Mouse (Mus musculus): ENCODE measurements around the gene Nsg1.

- TF ChIP-seq CTCF (conservative IDR thresholded peaks at IDR 0.05; ENCODE audit: low read length) (no peak), POU5F1 (IDR thresholded peaks at IDR 0.05; ENCODE audit: borderline replicate concordance, low read length) (no peak)
Observed at GRCm38 (mm10) chr5:38099139-38099676, 60.5 kb downstream of the Nsg1 start.
